Mouse (Mus musculus) midbrain, embryonic 10.5 days (tissue): Measurements from ENCODE around the gene Notch1. TPM values are rescaled to one million over a fixed set of nuclear protein-coding genes. Genes with fewer than 3 reads are reported as not detected.

ENCODE experiments used
- DNase-seq: peaks from one replicate; pipeline ENCODE4 v3.0.0-alpha.2; 2017; ENCODE audit warnings: low spot score
- H3K27ac ChIP-seq: fragments of 300-500 bp; sonication (generic); replicated peaks from 2 replicates; pipeline ENCODE4 v1.5.1; 2016; ENCODE audit warnings: mild to moderate bottlenecking
- H3K27me3 ChIP-seq: fragments of 300-500 bp; sonication (generic); 2 replicates; pipeline ENCODE4 v1.6.1; 2016; ENCODE audit warnings: low read depth, mild to moderate bottlenecking; ENCODE audit not compliant: poor library complexity, severe bottlenecking
- H3K36me3 ChIP-seq: fragments of 300-500 bp; sonication (generic); 2 replicates; pipeline ENCODE4 v1.6.1; 2016; ENCODE audit warnings: mild to moderate bottlenecking, moderate library complexity
- H3K4me1 ChIP-seq: fragments of 300-500 bp; sonication (generic); 2 replicates; pipeline ENCODE4 v1.6.1; 2016
- H3K4me3 ChIP-seq: fragments of 300-500 bp; sonication (generic); 2 replicates; pipeline ENCODE4 v1.5.1; 2016; ENCODE audit warnings: mild to moderate bottlenecking, moderate library complexity
- H3K9me3 ChIP-seq: fragments of 300-500 bp; sonication (generic); replicated peaks from 2 replicates; pipeline ENCODE4 v1.6.1; 2016; ENCODE audit warnings: mild to moderate bottlenecking
- WGBS: fragments of 180-500 bp; shearing (Covaris S2); methylation state at CpG from one replicate; pipeline ENCODE4 v1.1.7; 2016; 5-methylcytosine and 5-hydroxymethylcytosine counted together
- polyA plus RNA-seq: library from polyadenylated mRNA; unstranded; fragments of >200 nt; fragmentation: Nextera tagmentation; extraction: Ambion mirVana; gene quantifications from 2 replicates; pipeline ENCODE4 v1.2.1, GENCODE M21; 2016

Gene Notch1
- polyA plus RNA-seq, 1 experiment from 2014 or later: 30.1 TPM

DNA sequence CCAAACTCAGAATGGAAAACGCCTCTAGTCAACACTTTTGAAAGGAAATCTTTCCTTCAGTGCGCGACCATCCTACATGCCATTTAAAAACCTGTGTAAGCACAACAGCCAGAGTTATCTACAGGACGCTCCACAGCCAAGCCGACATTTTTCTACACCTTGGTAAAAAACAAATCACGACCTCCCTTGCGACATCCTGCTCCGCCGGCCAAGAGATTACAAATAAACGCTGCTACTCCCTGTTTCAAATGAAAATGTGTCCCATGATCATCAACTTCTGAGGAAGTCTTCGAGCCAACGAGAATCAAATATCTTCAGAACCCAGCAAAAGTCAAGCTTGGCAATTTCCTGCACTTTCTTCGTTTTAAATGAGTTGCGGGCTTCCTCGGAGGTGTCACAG is 72.1 kb downstream of the Notch1 start:
- peaks cover 27% of the 10 kb centered on the region for H3K36me3 ChIP-seq
- peak overlapping the region; percentile 93 for H3K4me3 ChIP-seq
- peak overlapping the region; percentile 92 for H3K27ac ChIP-seq
- H3K4me1 ChIP-seq: peaks cover 49% of the 10 kb centered on the region
- H3K9me3 ChIP-seq: no peaks in the 10 kb centered on the region
- no peaks in the 10 kb centered on the region for H3K27me3 ChIP-seq
- 5% methylated on average over 15 of the region's 15 CpGs for WGBS
- DNase-seq: no peak

DNA sequence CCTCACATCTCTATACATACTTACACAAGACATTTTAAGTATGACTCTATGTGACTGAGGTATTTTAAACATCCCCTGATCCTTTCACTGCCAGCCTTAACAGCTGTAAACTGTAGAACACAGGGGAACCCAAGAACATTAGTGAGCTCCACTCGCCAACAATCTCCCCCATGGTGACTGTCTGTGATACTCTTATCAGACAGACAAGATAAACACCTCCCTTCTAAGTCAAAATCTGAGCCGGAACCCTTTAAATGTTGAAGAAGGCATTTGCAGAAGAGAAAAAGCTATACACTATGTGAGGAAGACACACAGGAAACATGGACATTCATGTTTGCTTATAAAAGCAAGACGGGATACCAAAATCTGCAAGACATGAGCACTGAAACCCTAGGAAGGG is 72.6 kb downstream of the Notch1 start:
- Histone ChIP-seq H3K4me1 (peaks cover 49% of the 10 kb centered on the region), H3K36me3 (peaks cover 32% of the 10 kb centered on the region), H3K4me3 (peak overlapping the region; percentile 93), H3K9me3 (no peaks in the 10 kb centered on the region), H3K27ac (no peak overlapping the region), H3K27me3 (no peaks in the 10 kb centered on the region)
- 61% methylated on average over 3 of the region's 3 CpGs for WGBS
- no peak for DNase-seq

DNA sequence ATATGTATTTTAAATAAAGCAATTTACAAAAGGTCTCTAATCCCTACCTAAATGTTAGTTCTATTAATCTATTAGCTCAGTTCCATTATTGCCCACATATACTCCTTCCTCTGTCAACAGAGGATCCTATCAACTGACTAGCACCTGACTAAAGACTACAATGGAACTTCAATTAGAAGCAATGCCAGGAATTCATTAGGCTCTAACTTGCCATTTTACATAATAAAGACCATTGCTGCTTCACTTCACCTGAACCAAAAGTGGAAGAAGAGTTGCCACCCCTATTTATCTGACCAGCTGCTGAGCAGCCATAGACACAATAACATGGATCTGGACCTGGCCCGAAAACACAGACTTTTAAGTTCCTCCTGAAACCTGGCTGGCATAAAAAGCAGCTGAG is 73.6 kb downstream of the Notch1 start:
- no peaks in the 10 kb centered on the region for H3K9me3 ChIP-seq
- no peaks in the 10 kb centered on the region for H3K27me3 ChIP-seq
- no peak for DNase-seq
- H3K4me1 ChIP-seq: peaks cover 45% of the 10 kb centered on the region
- no peak overlapping the region for H3K4me3 ChIP-seq
- peaks cover 42% of the 10 kb centered on the region for H3K36me3 ChIP-seq
- H3K27ac ChIP-seq: no peak overlapping the region
- 72% methylated on average over 1 of the region's 1 CpGs for WGBS

DNA sequence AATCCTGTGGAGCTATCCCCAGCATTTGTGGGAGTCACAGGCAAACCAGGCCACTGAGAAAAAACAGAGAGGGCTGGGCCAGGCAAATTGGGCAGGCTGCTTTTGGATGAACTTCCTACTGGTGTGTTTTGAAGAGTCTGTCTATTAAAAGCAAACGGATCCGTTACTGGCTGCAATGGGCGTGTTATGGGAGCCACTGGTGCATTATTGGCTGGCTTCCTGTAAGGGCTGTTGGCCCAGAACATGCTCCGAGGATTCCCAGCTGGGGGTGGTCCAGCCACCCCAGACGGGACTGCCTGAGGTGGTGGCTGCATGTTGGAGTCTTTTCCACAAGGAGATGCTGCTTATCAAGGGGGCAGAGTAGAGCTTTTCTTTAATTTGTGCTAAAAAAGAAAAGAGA is 74.8 kb downstream of the Notch1 start:
- Histone ChIP-seq H3K9me3 (no peaks in the 10 kb centered on the region), H3K4me3 (no peak overlapping the region), H3K27me3 (no peaks in the 10 kb centered on the region), H3K4me1 (peaks cover 36% of the 10 kb centered on the region), H3K27ac (no peak overlapping the region), H3K36me3 (peaks cover 54% of the 10 kb centered on the region)
- DNase-seq: no peak
- WGBS: 79% methylated on average over 5 of the region's 5 CpGs

DNA sequence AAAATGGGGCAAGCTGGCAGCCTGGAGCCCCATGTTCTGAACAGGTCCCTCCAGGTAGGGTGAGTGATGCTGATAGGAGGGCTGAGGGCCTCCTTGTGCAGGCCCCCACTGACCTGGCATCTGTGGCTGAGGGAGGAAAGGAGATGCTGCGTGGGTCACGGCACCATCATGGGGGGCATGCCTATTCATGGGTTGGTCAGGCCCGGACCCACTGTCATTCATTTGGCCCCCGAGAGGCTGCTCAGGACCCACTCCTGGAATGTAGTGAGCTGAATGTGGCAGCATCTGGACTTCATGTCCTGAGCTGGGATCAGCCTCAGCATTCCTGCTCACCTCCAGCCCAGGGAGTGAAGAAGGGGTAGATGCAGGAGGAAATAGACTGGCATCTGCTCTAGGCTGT is 75.2 kb downstream of the Notch1 start:
- 92% methylated on average over 4 of the region's 4 CpGs for WGBS
- DNase-seq: no peak
- Histone ChIP-seq H3K4me1 (peaks cover 31% of the 10 kb centered on the region), H3K4me3 (no peak overlapping the region), H3K27me3 (no peaks in the 10 kb centered on the region), H3K9me3 (no peaks in the 10 kb centered on the region), H3K36me3 (peaks cover 54% of the 10 kb centered on the region), H3K27ac (no peak overlapping the region)

DNA sequence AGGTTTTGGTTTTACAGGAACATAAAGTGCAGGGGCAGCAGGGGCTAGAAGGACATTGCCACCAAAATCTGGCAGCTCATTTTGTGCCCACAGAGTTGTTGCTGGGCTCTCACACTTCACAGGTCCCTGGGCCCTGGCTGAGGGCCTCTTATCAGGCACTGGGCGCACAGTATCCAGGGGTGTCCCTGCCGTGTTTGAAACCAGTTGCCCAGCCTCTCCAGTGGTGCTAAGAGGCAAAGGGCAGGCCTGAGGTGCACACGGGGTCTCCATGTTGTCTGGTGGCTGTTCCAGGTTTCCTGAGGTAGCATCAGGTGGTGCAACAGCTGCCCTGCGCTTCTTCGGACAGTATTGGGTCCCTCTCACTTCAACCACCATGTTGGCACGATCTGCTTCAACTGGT is 76.8 kb downstream of the Notch1 start:
- WGBS: 91% methylated on average over 6 of the region's 6 CpGs
- Histone ChIP-seq H3K36me3 (peaks cover 70% of the 10 kb centered on the region), H3K4me1 (peaks cover 21% of the 10 kb centered on the region), H3K27ac (no peak overlapping the region), H3K27me3 (no peaks in the 10 kb centered on the region), H3K4me3 (no peak overlapping the region), H3K9me3 (no peaks in the 10 kb centered on the region)
- DNase-seq: no peak

DNA sequence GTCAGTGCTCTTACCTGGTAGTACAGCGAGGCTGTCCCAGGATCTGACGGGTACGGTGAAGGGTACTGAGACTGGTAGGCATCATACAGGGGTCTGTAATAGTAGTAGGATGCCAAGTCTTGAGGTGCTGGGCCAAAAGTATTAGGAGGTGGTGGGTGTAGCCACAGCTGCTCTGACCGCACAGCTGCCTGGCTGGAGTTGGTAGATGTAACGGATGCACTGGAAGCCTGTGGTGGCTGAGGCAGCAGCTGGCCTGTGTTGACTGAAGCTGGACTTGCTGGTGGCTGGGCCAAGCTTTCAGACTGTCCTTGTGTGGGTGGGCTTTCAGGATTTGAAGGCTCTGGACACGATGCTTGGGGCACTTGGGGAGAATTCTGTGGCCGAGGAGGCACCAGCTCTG is 78.1 kb downstream of the Notch1 start:
- H3K27ac ChIP-seq: no peak overlapping the region
- no peaks in the 10 kb centered on the region for H3K9me3 ChIP-seq
- H3K4me1 ChIP-seq: peaks cover 9% of the 10 kb centered on the region
- WGBS: 91% methylated on average over 7 of the region's 7 CpGs
- no peak for DNase-seq
- no peaks in the 10 kb centered on the region for H3K27me3 ChIP-seq
- H3K36me3 ChIP-seq: peaks cover 83% of the 10 kb centered on the region
- H3K4me3 ChIP-seq: no peak overlapping the region

DNA sequence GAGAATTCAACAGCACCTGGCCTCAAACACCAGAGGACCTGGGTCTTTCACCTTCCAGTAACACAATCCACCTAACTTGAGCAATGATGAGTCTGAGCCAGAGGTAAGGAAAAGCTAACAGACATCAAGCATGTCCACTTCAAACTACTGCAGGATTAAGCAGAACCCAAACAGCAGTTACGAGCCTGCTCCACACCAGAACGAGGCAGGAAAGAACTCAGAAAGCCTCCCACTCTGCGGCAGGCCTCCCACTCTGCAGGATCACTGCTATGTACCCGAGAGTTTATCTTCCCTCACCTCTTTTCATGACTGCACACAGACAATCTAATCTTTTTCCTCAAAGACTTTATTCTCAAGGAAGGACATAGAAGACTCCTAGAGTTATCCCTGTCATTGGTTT is 79.2 kb downstream of the Notch1 start:
- DNase-seq: no peak
- Histone ChIP-seq H3K36me3 (peaks cover 95% of the 10 kb centered on the region), H3K4me3 (no peak overlapping the region), H3K27ac (no peak overlapping the region), H3K4me1 (0 out of 2 replicates have a peak, but pooled peaks cover 2% of the 10 kb centered on the region), H3K9me3 (no peaks in the 10 kb centered on the region), H3K27me3 (no peaks in the 10 kb centered on the region)
- WGBS: 89% methylated on average over 4 of the region's 4 CpGs

DNA sequence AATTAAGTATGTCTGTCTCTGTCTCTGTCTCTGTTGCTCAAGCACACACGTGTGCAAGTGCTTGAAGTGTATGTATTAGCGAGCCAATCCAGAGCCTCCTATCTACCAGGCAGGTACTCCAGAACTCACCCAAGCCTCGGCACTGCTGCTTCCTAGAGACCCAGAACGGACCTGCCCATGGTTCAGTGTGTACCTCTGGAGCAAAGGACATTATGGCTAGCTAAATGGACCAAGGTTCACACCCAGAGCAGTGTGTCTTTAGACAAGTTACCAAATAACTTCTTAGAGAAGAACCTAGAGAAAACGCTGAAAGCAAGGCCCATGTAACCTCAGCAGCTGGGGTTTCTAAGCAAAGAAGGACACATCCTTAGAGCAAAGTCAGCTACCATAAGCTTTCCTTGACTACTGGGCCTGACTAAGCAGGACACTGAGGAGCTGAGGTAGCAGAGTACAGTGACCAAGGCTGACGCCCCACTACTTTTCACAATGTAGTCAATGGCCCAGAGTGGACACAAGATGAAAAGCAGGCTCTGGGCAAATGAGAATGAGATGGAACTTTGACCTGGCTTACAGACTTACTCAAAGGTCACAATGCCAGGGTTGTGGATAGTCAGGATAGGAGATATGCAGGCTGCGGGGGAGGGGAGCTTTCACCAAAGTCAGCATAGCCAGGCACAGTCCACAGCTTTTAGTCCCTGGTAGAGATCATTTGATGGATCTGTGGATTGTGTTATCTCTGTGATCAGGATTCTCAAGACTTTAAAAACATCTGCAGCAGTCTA is 81.5 kb downstream of the Notch1 start:
- Histone ChIP-seq H3K27me3 (no peaks in the 10 kb centered on the region), H3K4me3 (no peak overlapping the region), H3K4me1 (0 out of 2 replicates have a peak, but pooled peaks cover 2% of the 10 kb centered on the region), H3K27ac (no peak overlapping the region), H3K9me3 (no peaks in the 10 kb centered on the region), H3K36me3 (peaks cover 97% of the 10 kb centered on the region)
- DNase-seq: no peak
- whole genome bisulfite sequencing: 92% methylated on average over 7 of the region's 7 CpGs

DNA sequence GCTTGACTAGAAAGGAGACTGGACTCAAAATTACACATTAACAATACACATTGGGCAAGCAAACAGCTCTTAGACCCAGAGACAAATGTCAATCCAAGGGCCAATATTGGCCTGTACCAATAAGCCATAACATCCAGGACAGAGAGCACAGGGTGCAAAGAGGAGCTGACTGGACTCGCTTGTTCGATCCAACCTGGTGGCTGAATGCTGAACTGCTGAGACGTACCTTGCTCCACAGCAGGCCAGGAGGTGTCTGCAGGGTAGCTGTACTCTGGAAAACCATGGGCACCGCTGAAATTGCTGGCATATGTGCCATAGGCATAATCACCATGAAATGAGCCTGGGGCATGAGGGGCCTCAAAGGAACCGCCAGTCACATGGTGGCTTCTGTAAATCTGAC is 86.6 kb downstream of the Notch1 start:
- H3K36me3 ChIP-seq: peaks cover 100% of the 10 kb centered on the region
- no peak for DNase-seq
- H3K9me3 ChIP-seq: no peaks in the 10 kb centered on the region
- 96% methylated on average over 5 of the region's 5 CpGs for WGBS
- H3K4me3 ChIP-seq: no peak overlapping the region
- H3K27ac ChIP-seq: no peak overlapping the region
- no peaks in the 10 kb centered on the region for H3K27me3 ChIP-seq
- H3K4me1 ChIP-seq: no peaks in the 10 kb centered on the region

DNA sequence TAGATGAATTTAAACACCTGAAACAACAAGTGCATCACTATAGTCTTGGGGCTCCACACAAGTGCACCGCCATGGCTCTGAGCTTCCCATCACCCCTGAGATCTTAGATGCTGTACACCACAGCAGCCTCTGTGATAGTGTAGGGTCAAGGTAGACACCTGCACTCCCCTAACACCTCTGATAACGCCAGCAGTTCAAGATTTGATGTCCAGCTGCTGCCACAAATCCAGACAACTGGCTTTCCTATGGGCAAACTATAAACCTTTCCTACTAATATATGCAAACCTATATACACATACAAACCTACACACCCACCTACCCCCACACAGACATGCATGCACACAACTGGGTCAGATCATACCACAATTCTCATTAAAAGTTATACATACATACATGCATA is 91.9 kb downstream of the Notch1 start:
- 98% methylated on average over 2 of the region's 2 CpGs for WGBS
- H3K27me3 ChIP-seq: no peaks in the 10 kb centered on the region
- no peaks in the 10 kb centered on the region for H3K9me3 ChIP-seq
- H3K4me1 ChIP-seq: no peaks in the 10 kb centered on the region
- DNase-seq: no peak
- H3K36me3 ChIP-seq: peaks cover 100% of the 10 kb centered on the region
- no peak overlapping the region for H3K4me3 ChIP-seq
- H3K27ac ChIP-seq: no peak overlapping the region

DNA sequence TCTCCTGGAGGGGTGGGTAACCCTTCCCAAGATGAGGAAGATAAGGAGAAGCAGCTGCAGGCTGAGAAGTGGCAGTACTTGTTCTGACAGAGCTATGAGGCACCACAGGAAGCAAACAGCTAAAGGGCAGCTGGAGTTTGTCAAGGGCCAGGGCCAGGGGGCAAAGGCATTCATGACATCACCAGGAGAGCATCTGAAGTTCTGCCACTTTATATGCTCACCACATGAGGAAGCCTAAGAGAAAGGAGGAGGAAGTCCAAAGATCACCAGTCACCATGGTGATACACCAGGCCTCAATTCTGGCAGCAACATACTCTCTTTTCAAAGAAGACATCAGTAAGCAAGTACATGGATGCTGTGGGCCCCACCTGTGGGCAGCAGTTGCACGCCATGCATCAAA is 93.4 kb downstream of the Notch1 start:
- no peak for DNase-seq

DNA sequence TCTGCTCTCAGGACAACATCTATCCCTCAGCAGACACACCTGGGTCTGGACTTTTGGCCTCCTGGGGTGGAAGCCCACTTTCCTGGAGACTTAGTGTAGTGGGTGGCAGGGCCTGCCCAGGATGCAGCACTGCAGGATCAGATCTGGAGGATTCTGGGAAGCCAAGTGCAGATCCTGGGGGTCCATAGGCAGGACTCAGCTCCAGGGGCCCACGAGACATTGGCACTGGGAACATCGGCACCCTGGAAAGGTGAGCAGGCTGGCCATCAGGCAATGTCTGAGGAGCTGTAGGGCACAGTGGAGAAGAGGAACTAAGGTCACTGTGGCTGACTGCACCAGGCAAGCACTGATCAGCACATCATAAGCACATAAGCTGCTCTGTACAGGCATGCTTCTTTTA is 94.5 kb downstream of the Notch1 start:
- H3K9me3 ChIP-seq: no peaks in the 10 kb centered on the region
- no peak overlapping the region for H3K27ac ChIP-seq
- WGBS: 96% methylated on average over 2 of the region's 2 CpGs
- no peaks in the 10 kb centered on the region for H3K4me1 ChIP-seq
- H3K36me3 ChIP-seq: peaks cover 100% of the 10 kb centered on the region
- no peaks in the 10 kb centered on the region for H3K27me3 ChIP-seq
- H3K4me3 ChIP-seq: no peak overlapping the region
- DNase-seq: no peak

More for the DNA sequence above, 93.4 kb downstream of the Notch1 start:
- Histone ChIP-seq H3K4me3 (no peak overlapping the region), H3K36me3 (peaks cover 100% of the 10 kb centered on the region), H3K9me3 (no peaks in the 10 kb centered on the region), H3K27me3 (no peaks in the 10 kb centered on the region), H3K4me1 (no peaks in the 10 kb centered on the region), H3K27ac (no peak overlapping the region)
- WGBS: 96% methylated on average over 1 of the region's 1 CpGs
